Mouse (Mus musculus): ENCODE measurements at regions not wholly inside any gene's neighbourhood (a gene's known extent, or its start where the extent isn't known, plus 50 kb on each side); places are given as distances from the start of the nearest gene placed in this dataset.

- DNase-seq (ENCODE audit: low read depth, low spot score), result peak; percentile 82
Observed at GRCm38 (mm10) chr1:81745024-81745960, 487.6 kb upstream of the Gm9747 start.

- DNase-seq (ENCODE audit: low read depth, low spot score), result peak; percentile 68
Observed at GRCm38 (mm10) chr1:81746013-81746412, 486.9 kb upstream of the Gm9747 start.

DNA sequence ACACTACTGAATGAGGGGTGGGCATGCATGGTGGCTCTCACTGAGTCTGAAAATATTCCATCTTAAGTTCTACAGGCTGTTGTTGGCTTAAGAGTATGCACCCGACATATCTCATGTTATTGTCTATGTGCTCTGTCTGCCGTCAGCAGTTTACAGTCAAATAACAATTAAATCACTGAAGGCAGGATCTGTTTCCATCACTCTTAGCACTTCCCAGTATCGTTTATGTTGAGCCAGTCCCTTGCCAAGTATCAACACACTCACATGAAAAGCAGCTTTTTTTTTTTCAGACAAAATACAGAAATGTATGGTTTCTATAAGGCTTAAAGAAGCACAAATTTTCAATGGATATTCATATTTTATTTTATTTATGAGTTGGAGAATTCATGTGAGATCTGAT is 485.9 kb upstream of the Gm9747 start:
- DNase-seq (ENCODE audit: low read depth, low spot score), result no peak

GRCm38 (mm10) chr1:81754067-81754466 is 478.8 kb upstream of the Gm9747 start:
- peak; percentile 27 for DNase-seq (ENCODE audit: low read depth, low spot score)

- DNase-seq (ENCODE audit: low read depth, low spot score), result no peak
Observed at GRCm38 (mm10) chr1:81755281-81755680, 477.6 kb upstream of the Gm9747 start.

DNA sequence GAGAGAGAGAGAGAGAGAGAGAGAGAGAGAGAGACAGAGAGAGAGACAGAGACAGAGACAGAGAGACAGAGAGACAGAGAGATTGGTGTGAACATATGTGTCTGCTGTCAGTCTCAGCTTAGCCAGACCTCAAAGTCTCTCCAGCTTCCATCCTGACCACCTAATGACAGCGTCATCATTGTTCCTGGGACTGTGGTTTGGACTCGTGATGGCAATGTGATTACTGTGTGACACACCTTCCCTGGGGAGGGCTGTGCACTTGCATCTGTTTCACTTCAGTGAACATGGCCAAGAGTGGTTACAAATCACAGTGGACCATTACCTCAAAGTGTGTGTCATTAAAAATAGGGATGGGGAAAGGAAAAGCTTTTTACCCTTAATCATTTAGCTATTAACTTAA is 477.2 kb upstream of the Gm9747 start:
- peak; percentile 35 for DNase-seq (ENCODE audit: low read depth, low spot score)

- peak; percentile 84 for DNase-seq (ENCODE audit: low read depth, low spot score)
Observed at GRCm38 (mm10) chr1:81759919-81760318, 473.0 kb upstream of the Gm9747 start.

DNA sequence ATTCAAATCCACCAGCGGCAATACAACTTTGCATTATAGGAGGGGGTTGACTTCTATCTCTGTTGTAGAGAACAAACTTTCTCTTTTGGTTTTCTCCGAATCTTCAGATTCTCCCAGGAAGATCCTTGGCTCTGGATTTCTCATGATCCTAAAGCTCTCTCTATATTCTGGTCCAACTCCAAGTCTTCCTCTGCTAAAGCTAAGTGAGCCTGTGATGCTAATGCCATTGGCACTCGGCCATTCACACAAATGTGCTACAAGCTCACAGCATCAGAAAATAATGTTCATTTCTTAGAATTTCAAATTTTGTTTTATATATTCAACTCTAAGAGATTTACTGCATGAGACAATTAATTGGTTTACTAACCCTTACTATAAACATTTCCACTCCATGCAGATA is 461.2 kb upstream of the Gm9747 start:
- DNase-seq (ENCODE audit: low read depth, low spot score), result no peak

DNA sequence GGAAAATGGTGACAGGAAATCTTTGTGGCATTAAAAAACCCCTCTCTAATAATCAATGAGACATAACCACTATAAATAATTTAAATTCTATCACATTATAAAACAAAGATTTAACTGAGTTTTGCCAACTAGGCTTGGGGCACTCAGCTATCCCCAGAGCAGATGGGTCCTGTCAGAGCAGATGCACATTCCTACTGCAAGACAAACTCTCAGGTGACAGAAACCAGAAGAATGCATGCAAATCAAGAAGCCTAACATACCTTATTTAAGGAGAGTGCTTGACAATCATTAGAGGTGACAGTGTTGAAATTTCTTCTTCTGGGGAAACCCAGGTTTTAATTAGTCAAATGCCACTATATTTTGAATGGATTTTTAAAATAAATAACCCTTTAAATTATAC is 452.3 kb upstream of the Gm9747 start:
- no peak for DNase-seq (ENCODE audit: low read depth, low spot score)

DNA sequence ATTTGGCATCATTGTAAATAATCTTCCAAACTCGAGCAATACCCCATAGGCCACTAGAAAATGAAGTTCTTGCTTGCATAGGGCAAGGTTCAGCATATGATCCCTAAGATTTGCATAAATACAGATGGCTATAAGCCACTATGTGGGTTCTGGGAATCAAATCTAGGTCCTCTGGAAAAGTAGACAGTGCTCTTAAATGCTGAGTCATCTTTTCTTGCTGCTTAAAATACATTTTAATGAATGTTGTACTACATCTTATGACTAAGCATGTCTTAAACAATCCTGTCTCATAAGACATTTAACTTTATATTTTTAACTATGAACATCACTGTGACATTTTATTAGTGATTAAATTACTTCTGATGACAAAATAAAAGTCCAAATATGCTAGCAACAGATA is 448.6 kb upstream of the Gm9747 start:
- no peak for DNase-seq (ENCODE audit: low read depth, low spot score)

- DNase-seq (ENCODE audit: low read depth, low spot score), result no peak
Observed at GRCm38 (mm10) chr1:81794771-81795170, 438.1 kb upstream of the Gm9747 start.

GRCm38 (mm10) chr1:81795399-81795798 is 437.5 kb upstream of the Gm9747 start:
- no peak for DNase-seq (ENCODE audit: low read depth, low spot score)

DNA sequence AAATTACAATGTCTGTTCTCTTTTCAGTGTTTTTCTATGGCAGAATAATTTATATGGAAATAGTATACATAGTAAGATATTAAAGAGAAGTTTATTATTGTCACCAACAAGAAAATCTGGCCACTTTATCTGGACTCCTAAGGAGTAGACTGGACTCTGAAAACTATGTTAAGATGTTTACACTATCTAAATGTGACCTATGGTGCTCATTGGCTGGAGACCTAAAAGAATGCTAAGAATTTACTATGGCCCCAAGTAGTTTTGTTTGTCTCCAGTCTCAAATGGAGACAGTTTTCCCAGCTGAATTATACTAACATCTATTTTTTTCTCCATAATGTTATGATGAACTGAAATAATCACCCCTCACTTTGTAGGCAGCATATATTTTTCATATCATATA is 421.3 kb upstream of the Gm9747 start:
- DNase-seq (ENCODE audit: low read depth, low spot score), result peak; percentile 35

DNA sequence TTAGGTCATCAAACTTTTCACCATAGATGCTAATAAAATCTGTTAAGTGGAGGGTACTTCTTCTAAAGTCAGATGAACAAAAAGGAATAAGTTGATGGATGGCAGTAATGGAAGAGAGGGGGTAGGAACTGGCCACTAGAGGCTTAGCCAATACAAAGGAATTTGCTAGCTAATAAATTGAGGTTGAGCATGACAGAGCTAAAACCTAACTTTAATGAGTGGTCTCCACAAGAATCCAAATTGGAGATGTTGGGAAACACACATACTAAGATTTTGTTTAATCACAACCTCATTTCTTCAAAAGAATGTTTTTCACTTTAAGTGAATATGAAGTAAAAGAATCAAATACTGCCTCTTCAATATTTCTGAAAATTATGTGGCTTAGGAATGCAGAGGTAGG is 414.0 kb upstream of the Gm9747 start:
- DNase-seq (ENCODE audit: low read depth, low spot score), result peak; percentile 21

GRCm38 (mm10) chr1:81841966-81842365 is 390.9 kb upstream of the Gm9747 start:
- DNase-seq (ENCODE audit: low read depth, low spot score), result no peak

GRCm38 (mm10) chr1:81850462-81851144 is 382.3 kb upstream of the Gm9747 start:
- no peak for DNase-seq (ENCODE audit: low read depth, low spot score)

DNA sequence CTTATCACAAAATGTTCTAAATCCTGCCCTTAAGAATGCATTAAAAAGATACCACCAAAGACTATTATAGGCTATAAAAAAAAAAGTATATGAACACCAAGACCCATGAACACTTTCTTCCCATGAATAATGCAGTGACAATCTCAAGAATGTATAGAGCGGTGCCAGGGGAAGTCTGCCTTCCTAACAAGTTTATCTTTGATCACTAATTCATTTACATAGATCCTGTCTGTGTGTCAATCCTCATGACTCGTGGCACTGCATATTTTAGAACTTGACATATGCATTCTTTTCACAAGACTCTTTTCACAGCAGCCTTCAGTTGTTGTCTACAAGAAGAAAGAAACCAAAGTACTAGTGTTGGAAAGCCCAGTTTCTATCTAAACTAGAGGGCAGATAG is 373.4 kb upstream of the Gm9747 start:
- DNase-seq (ENCODE audit: low read depth, low spot score), result peak; percentile 58

GRCm38 (mm10) chr1:81864571-81864970 is 368.3 kb upstream of the Gm9747 start:
- DNase-seq (ENCODE audit: low read depth, low spot score), result no peak

DNA sequence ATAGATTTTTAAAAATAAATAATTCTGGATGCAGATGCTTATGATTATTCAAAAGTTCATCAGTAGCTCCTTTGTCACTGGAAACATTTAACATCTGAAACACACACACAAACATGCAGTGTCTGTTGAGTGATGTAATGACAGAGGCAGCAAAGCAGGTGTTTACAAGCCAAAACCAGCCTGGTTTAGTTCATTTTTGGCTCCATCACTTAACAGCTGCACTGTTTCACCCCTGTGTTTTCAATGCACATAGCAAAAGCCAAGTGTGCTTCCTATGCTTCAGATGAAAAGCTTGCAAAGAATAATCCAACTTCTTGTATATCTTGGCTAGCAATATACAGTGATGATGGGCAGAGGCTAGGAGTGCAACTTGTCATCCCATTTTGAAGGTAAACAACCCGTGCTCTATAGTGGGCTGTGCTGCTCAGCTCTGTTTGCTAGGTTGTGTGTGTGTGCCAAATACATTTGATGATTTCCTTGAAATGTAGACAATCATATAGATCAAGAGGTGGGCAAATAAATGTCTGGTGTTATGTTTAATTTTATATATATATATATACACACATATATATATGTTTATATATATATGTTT is 345.9 kb upstream of the Gm9747 start:
- no peak for DNase-seq (ENCODE audit: low read depth, low spot score)

DNA sequence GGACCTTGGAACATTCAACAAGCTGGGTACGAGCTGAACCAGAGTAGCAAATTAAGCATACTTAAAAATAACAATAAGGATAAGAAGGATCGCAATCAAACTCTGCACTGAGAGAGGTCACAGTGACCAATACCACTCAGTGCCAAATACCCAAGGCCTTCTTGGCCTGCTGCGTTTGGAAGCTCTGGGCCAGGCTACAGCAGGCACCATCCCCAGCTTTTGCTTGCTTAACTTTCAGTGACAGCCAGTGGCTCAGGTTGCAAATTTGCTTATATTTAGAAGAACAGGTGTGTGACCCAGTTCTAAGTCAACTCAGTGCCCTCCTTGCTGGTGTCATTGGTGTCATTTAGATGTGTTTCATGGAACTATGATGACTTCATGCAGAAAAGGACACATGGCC is 335.7 kb upstream of the Gm9747 start:
- DNase-seq (ENCODE audit: low read depth, low spot score), result no peak

- DNase-seq (ENCODE audit: low read depth, low spot score), result no peak
Observed at GRCm38 (mm10) chr1:81900843-81901242, 332.1 kb upstream of the Gm9747 start.

DNA sequence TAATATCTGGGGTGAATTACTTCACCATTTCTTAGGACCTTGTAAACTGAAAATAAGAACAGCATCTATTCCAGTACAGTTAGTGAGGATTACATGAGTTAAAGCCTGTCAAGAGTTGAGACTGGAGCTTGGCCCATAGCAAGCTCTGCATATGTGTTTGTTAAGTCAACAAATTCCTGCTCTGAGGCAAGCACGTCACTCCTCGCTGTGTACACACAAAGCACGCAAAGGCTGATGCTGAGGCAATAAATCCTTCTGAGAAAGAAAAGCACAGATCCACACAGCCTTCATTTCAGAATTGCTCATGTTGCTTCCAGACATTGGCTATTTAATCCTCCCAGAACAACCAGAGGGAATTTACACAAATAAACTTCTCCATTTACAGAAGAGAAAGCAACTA is 328.9 kb upstream of the Gm9747 start:
- no peak for DNase-seq (ENCODE audit: low read depth, low spot score)

- peak; percentile 81 for DNase-seq (ENCODE audit: low read depth, low spot score)
Observed at GRCm38 (mm10) chr1:81912607-81913006, 320.3 kb upstream of the Gm9747 start.
